Mouse (Mus musculus) left cerebral cortex, postnatal 4 days (tissue): ENCODE measurements around the gene Tfg. TPM values are rescaled to one million over a fixed set of nuclear protein-coding genes. Genes with fewer than 3 reads are reported as not detected.

Experiments used
- DNase-seq: peaks from one replicate; pipeline ENCODE4 v3.0.0-alpha.2; 2022
- intact Hi-C: fragments of 180-260 bp; cut with DNase I; formaldehyde crosslinking; loops from one replicate; pipeline ENCODE4 v1.15.1; 2025
- total RNA-seq, 2 experiments: library from RNA; stranded (reverse); gene quantifications; 2 replicates each; pipeline ENCODE4 v1.2.3; 2021

Gene Tfg
- total RNA-seq, 2 experiments from 2014 or later = 85.5 to 91.4 TPM

GRCm38 (mm10) chr16:56646382-56647172 is 70.7 kb downstream of the Tfg start:
- intact Hi-C loops = no loop called here
- DNase-seq = no peak

DNA sequence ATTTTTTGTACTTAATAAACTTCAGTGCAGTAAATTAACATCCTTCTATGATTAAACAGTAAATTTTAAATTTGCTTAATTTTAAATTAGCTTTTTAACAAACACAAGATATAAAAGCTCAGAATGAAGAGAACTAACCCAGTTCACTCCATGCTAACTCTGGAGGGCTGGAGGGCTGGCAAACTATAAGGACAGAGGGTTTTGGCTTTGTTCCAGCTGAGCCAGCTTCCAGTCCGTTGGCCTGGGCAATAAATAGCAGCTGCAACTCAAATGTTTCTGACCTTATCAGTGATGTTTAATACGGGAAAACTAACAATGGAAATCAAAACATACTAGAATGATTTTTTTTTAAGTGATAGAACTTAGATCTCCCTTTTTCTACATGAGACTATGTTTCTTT is 72.0 kb downstream of the Tfg start:
- peak; percentile 68 for DNase-seq
- intact Hi-C loops = no loop called here

Other genes with a start within 250 kb of the Tfg start
- 1 to 10 TPM; 3.5 to 4.8 TPM for gene Abi3bp, start 239.6 kb downstream of the Tfg start, total RNA-seq
- gene Adgrg7, start 78.4 kb upstream of the Tfg start, total RNA-seq = not detected
- 1 to 10 TPM; 1.5 to 2.7 TPM for gene Tmem45a, start 168.7 kb upstream of the Tfg start, total RNA-seq
- 1 to 10 TPM in 1 of 2 experiments, under 1 TPM in 1; 0.62 to 1.9 TPM for gene Lnp1, start 210.6 kb upstream of the Tfg start, total RNA-seq